Mouse (Mus musculus): Measurements from ENCODE around the gene Adgrl3. TPM values are rescaled to one million over a fixed set of nuclear protein-coding genes. Genes with fewer than 3 reads are reported as not detected.

Gene Adgrl3
- polyA plus RNA-seq, 1 experiment, result 63.0 TPM

DNA sequence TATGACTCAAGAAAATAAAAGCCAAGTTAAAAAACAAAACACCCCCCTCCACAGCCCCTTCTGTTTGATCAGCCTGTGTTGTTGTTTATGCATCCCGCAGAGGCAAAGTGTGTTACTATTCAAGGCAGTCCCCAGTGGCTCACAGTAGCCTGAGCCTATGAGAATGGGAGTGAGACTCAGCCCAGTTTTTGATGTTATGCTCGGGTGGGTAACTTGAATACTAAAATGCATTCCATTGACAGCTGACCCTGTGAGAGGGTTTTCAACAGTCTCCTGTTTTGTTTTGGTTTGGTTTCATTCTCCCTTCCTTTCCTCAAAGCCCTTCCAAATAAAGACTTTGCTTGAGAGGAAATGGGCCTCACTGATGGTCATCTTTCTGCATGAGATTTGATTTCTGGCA is 8.9 kb downstream of the Adgrl3 start:
- no peak for TF ChIP-seq CTCF (IDR thresholded peaks at IDR 0.05; ENCODE audit: extremely low read depth, insufficient read depth, low read length)
- TF ChIP-seq POLR2A (IDR thresholded peaks at IDR 0.05; ENCODE audit: extremely low read depth, insufficient read depth, low read length), result no peak
- Histone ChIP-seq H3K4me1 (ENCODE audit: control insufficient read depth, insufficient read depth, low read length) (peaks cover 1% of the 10 kb centered on the region; the same call in 1 of the 2 replicates), H3K27ac (ENCODE audit: insufficient read depth, low read length) (no peak overlapping the region), H3K4me3 (ENCODE audit: insufficient read depth, low read length) (no peak overlapping the region)

DNA sequence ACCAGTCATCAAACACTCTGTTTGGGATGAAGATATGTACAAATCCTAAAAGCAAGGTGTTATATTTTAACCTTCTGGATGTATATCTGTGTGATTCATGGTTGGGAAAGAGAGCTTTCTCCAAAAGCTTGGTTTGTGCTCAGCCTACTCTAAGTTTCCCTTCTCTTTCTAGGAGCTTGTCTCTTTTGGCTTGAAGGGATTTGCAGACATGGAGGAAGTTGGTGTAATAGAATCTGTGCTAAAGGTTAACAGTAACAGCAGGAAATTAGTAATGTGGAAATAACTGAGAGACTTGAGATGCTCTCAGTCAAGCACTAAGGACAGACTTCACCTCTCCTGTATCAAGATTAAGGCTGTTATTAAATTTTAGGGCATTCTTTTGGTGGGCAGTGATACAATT is 17.2 kb downstream of the Adgrl3 start:
- TF ChIP-seq CTCF (IDR thresholded peaks at IDR 0.05; ENCODE audit: extremely low read depth, insufficient read depth, low read length), result no peak
- TF ChIP-seq POLR2A (IDR thresholded peaks at IDR 0.05; ENCODE audit: extremely low read depth, insufficient read depth, low read length), result no peak
- Histone ChIP-seq H3K27ac (ENCODE audit: insufficient read depth, low read length) (no peak overlapping the region), H3K4me3 (ENCODE audit: insufficient read depth, low read length) (no peak overlapping the region), H3K4me1 (ENCODE audit: control insufficient read depth, insufficient read depth, low read length) (peaks cover 1% of the 10 kb centered on the region; the same call in 1 of the 2 replicates)

DNA sequence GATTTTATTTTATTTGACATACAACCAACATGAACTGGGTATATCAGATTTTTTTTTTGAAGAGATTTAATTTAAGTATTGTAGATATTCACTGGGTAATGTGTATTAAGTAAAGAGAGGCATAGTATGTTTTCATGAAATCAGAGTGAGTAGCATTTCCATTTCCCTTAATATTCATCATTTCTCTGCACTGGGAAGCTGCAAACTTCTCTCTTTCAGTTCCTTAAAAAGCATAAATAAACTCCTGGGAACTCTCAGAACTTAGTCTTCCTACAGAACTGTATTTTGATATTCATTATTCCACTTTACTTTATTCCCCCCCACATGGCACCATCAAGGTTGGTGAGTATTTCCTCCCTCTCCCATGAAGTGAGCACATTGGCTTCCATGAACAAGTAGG is 23.9 kb downstream of the Adgrl3 start:
- TF ChIP-seq POLR2A (IDR thresholded peaks at IDR 0.05; ENCODE audit: extremely low read depth, insufficient read depth, low read length) (no peak), CTCF (IDR thresholded peaks at IDR 0.05; ENCODE audit: extremely low read depth, insufficient read depth, low read length) (no peak)
- Histone ChIP-seq H3K4me3 (ENCODE audit: insufficient read depth, low read length) (no peak overlapping the region), H3K27ac (ENCODE audit: insufficient read depth, low read length) (no peak overlapping the region), H3K4me1 (ENCODE audit: control insufficient read depth, insufficient read depth, low read length) (peaks cover 1% of the 10 kb centered on the region; the same call in 1 of the 2 replicates)

DNA sequence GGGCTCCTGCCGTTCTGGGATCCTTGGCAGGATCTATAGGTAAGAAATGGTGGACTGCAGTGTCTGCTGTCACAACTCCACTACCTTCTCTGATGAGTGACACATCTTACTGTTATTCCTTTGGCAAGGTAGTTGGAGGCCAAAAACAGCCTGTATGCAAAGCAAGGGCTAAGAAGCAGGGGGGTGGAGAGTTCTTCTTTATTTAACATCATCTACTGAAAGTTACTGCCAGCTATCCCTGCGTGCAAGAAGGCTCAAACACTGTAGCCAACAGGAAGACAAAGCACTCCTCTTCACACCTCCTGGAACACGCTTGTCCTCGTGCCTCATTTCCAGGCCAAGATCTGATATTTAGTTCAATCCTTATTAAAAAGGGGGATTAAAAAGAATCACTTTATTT is 26.2 kb downstream of the Adgrl3 start:
- no peak overlapping the region for H3K4me3 ChIP-seq (ENCODE audit: insufficient read depth, low read length)
- peaks cover 1% of the 10 kb centered on the region; the same call in 1 of the 2 replicates for H3K4me1 ChIP-seq (ENCODE audit: control insufficient read depth, insufficient read depth, low read length)
- TF ChIP-seq POLR2A (IDR thresholded peaks at IDR 0.05; ENCODE audit: extremely low read depth, insufficient read depth, low read length) (no peak), CTCF (IDR thresholded peaks at IDR 0.05; ENCODE audit: extremely low read depth, insufficient read depth, low read length) (no peak)
- H3K27ac ChIP-seq (ENCODE audit: insufficient read depth, low read length), result no peak overlapping the region

DNA sequence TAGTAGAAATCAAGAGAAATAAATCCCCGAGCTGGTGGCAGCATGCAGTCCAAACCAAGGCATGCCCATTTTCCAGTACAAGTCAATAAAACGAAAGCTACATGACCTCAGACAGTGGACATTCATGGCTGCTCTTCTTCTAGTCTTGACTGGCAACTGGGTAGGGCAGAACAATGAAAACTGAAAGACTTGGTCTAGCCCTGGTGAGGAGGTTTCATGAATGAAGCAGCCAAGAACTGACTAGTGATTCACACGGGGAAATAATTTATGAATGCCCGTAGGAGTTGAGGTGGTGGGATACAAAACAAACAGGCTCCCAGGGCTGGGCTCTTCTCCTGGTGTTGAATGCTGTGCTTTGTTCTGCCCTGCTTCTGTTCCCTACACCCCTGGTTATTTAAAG is 34.7 kb downstream of the Adgrl3 start:
- peaks cover 4% of the 10 kb centered on the region for H3K4me1 ChIP-seq (ENCODE audit: control insufficient read depth, insufficient read depth, low read length)
- H3K27ac ChIP-seq (ENCODE audit: insufficient read depth, low read length), result no peak overlapping the region
- H3K4me3 ChIP-seq (ENCODE audit: insufficient read depth, low read length), result no peak overlapping the region
- no peak for TF ChIP-seq CTCF (IDR thresholded peaks at IDR 0.05; ENCODE audit: extremely low read depth, insufficient read depth, low read length)
- no peak for TF ChIP-seq POLR2A (IDR thresholded peaks at IDR 0.05; ENCODE audit: extremely low read depth, insufficient read depth, low read length)

DNA sequence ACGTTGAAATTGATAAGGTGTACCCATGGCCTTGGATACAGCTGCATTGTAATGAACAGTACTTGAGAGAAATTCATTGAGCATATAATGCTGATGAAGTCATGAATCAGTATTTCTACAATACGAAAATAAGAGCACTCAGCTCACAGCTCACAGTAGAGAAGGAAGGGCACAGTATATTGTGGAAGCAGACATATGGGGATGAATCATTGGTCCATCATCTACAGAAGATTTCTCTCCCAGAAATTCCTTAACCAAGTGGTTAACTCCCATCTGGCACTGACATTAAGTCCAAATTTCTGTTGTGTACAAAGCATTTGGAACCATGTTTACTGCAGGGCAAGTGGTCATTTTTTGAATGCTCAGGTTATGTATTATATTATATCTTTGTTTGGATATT is 35.3 kb downstream of the Adgrl3 start:
- Histone ChIP-seq H3K4me1 (ENCODE audit: control insufficient read depth, insufficient read depth, low read length) (peaks cover 4% of the 10 kb centered on the region), H3K27ac (ENCODE audit: insufficient read depth, low read length) (no peak overlapping the region), H3K4me3 (ENCODE audit: insufficient read depth, low read length) (no peak overlapping the region)
- TF ChIP-seq POLR2A (IDR thresholded peaks at IDR 0.05; ENCODE audit: extremely low read depth, insufficient read depth, low read length), result no peak
- TF ChIP-seq CTCF (IDR thresholded peaks at IDR 0.05; ENCODE audit: extremely low read depth, insufficient read depth, low read length), result no peak

DNA sequence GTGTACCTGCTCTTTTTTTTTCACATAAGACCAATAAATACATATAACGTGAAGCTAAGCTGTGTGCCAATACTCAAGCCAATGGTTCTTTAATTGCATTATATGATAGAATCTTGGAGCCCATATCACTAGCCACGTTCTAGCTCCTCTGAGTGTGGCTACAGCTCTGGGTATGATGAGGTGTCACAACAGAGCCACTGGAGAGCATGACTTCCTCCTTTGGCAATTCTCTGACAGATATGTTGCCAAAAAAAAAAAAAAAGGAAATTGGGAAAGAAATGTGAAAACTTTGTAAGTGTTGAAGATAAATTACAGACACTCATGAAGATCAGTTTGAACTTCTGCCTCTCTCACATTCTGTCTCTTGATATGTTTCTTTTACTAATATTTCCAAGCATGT is 38.2 kb downstream of the Adgrl3 start:
- TF ChIP-seq POLR2A (IDR thresholded peaks at IDR 0.05; ENCODE audit: extremely low read depth, insufficient read depth, low read length) (no peak), CTCF (IDR thresholded peaks at IDR 0.05; ENCODE audit: extremely low read depth, insufficient read depth, low read length) (no peak)
- Histone ChIP-seq H3K4me3 (ENCODE audit: insufficient read depth, low read length) (no peak overlapping the region), H3K4me1 (ENCODE audit: control insufficient read depth, insufficient read depth, low read length) (peaks cover 5% of the 10 kb centered on the region), H3K27ac (ENCODE audit: insufficient read depth, low read length) (no peak overlapping the region)

DNA sequence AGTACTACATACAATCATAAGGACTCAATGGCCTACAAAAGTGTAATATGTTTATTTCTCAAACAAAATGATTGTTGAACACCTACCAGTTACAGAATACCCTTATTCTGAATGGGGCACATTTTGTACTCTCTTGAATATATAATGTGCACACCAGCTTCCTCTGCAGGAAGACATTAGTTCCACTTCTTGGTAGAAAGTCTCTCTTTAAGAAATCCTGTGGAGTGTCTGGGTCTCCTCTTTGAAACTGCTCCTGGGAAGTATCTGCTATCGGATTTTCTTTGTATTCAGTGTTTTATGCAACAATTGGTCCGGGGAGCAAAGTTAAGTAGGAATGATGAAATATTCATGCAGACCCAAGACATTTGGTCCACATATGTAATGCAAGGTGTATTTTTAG is 41.0 kb downstream of the Adgrl3 start:
- H3K4me1 ChIP-seq (ENCODE audit: control insufficient read depth, insufficient read depth, low read length), result peaks cover 2% of the 10 kb centered on the region; the same call in 1 of the 2 replicates
- no peak overlapping the region for H3K27ac ChIP-seq (ENCODE audit: insufficient read depth, low read length)
- no peak for TF ChIP-seq CTCF (IDR thresholded peaks at IDR 0.05; ENCODE audit: extremely low read depth, insufficient read depth, low read length)
- no peak for TF ChIP-seq POLR2A (IDR thresholded peaks at IDR 0.05; ENCODE audit: extremely low read depth, insufficient read depth, low read length)
- H3K4me3 ChIP-seq (ENCODE audit: insufficient read depth, low read length), result no peak overlapping the region

DNA sequence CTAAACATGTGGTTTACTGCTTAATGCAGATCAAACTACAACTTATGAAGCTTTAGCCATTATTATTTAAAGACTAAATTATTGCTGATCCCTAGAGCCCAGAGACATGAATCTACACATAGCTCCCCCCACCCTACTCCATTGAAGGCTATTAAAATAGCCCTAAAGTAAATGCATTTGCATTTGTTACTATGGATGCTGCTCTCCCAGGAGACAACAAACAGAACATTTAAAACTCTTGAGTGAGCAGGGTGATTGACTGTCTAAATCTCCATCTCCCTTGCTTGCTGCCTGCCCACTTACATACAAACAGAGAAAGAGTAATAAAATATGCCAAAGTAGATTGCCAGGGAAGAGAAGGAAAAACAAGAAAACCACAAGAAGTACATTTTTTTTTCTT is 41.4 kb downstream of the Adgrl3 start:
- Histone ChIP-seq H3K27ac (ENCODE audit: insufficient read depth, low read length) (no peak overlapping the region), H3K4me3 (ENCODE audit: insufficient read depth, low read length) (no peak overlapping the region), H3K4me1 (ENCODE audit: control insufficient read depth, insufficient read depth, low read length) (peaks cover 2% of the 10 kb centered on the region; the same call in 1 of the 2 replicates)
- TF ChIP-seq CTCF (IDR thresholded peaks at IDR 0.05; ENCODE audit: extremely low read depth, insufficient read depth, low read length), result no peak
- TF ChIP-seq POLR2A (IDR thresholded peaks at IDR 0.05; ENCODE audit: extremely low read depth, insufficient read depth, low read length), result no peak

DNA sequence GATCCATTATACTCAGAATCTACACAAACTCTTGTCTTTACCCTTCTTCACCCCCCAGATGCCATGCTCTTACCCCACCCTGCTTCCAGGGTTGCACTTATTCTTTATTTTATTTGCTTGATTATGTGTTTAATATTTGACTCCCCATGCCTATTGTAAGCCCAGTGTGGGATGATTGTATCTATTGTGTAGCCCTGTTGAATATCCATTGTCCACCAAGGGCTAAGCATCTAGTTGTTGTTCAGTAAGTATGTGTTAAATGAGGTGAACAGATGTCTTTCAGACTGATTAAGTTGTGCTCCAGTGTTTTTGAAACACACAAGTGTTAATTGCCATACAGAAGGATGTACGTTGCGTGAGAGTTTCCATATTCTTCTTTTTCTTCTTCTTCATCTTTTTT is 44.1 kb downstream of the Adgrl3 start:
- Histone ChIP-seq H3K27ac (ENCODE audit: insufficient read depth, low read length) (no peak overlapping the region), H3K4me1 (ENCODE audit: control insufficient read depth, insufficient read depth, low read length) (peaks cover 2% of the 10 kb centered on the region; the same call in 1 of the 2 replicates), H3K4me3 (ENCODE audit: insufficient read depth, low read length) (no peak overlapping the region)
- TF ChIP-seq POLR2A (IDR thresholded peaks at IDR 0.05; ENCODE audit: extremely low read depth, insufficient read depth, low read length), result no peak
- no peak for TF ChIP-seq CTCF (IDR thresholded peaks at IDR 0.05; ENCODE audit: extremely low read depth, insufficient read depth, low read length)
